9 mouse cellular contexts compared by ENCODE assay signal in the genomic region with DNA sequence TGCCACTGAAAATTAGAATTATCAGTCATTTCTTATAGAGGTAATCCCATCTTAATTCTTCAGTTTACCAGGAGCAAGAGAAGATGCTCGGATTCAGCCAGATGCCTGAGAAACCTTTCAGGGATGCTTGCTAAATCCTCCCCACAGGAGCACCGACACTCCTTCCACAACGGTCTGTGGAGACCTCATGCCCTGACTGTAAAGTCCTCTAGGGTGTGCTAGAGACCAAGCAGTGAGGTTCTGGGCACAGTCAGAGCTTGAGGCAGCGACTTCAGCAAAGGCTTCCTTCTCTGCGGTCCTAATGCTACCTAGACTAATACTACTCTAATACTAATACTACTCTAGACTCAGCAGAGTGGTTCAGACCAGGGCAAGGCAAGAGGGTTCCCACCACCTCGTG. TPM values are rescaled to one million over a fixed set of nuclear protein-coding genes. Genes with fewer than 3 reads are reported as not detected.
DNase-seq lines count a peak whose midpoint lies in the region; ATAC-seq and TF ChIP-seq lines count a peak whose summit lies in the region.
"Had no signal": no experiment of that assay in that cellular context is flagged by ENCODE, and none has a peak within 500 bp of the region (broad histone marks: within the 10 kb centered on the region; RNA-seq: fewer than 3 reads in every experiment).

No protein-coding gene starts in this region.

- no peak overlapping the region for H3K9ac ChIP-seq in forebrain, embryonic 16.5 days (replicated peaks; ENCODE audit: low read depth, low read length)
- no peak overlapping the region for H3K9ac ChIP-seq in intestine, postnatal 0 days (ENCODE audit: low read depth, low read length)
- no peak overlapping the region for H3K9ac ChIP-seq in midbrain, postnatal 0 days (replicated peaks; ENCODE audit: low read length, poor library complexity, severe bottlenecking)

- peak; percentile 90 for ATAC-seq in forebrain, embryonic 16.5 days
- ATAC-seq in intestine, postnatal 0 days = no peak
- peak; percentile 56; the same call in 1 of the 2 replicates for ATAC-seq in midbrain, postnatal 0 days (ENCODE audit: low FRiP score)

- DNase-seq in ovary, postnatal 36 days (ENCODE audit: low spot score) = peak; percentile 17
- no peak for DNase-seq in ovary, adult 18-20 months (ENCODE audit: low spot score)
- DNase-seq in c-Kit-positive CD71-positive TER-119-positive erythroid progenitor cells, embryonic 14.5 days (ENCODE audit: low spot score) = peak; percentile 7
- DNase-seq in left cerebral cortex, adult 9 months (ENCODE audit: low spot score in 2 of 2) = peak; percentile 26 to 69
- peak; percentile 60 for DNase-seq in midbrain, postnatal 0 days (ENCODE audit: low spot score)
- peak; percentile 35 to 44 for DNase-seq in urinary bladder, postnatal 36 days (ENCODE audit: low spot score in 2 of 2)

- H3K36me3 ChIP-seq in forebrain, embryonic 16.5 days (ENCODE audit: control insufficient read depth, insufficient read depth) = no peaks in the 10 kb centered on the region
- no peaks in the 10 kb centered on the region; the same call in 1 of the 2 replicates for H3K36me3 ChIP-seq in intestine, postnatal 0 days (ENCODE audit: control insufficient read depth, insufficient read depth)
- no peaks in the 10 kb centered on the region for H3K36me3 ChIP-seq in midbrain, postnatal 0 days (ENCODE audit: insufficient read depth, low read length)

- TF ChIP-seq CTCF in intestine, postnatal 0 days (IDR thresholded peaks at IDR 0.05; ENCODE audit: low read depth) = peak; percentile 90
- TF ChIP-seq CTCF in midbrain, postnatal 0 days (IDR thresholded peaks at IDR 0.05) = peak; percentile 78

- no peak overlapping the region for H3K4me2 ChIP-seq in forebrain, embryonic 16.5 days (ENCODE audit: low read length)
- H3K4me2 ChIP-seq in intestine, postnatal 0 days (replicated peaks; ENCODE audit: low read depth) = no peak overlapping the region
- H3K4me2 ChIP-seq in midbrain, postnatal 0 days (ENCODE audit: low read depth, low read length, poor library complexity, severe bottlenecking) = no peak overlapping the region

- H3K4me3 ChIP-seq in forebrain, embryonic 16.5 days (replicated peaks; ENCODE audit: low read length) = no peak overlapping the region
- H3K4me3 ChIP-seq in intestine, postnatal 0 days (ENCODE audit: low read depth, low read length) = no peak overlapping the region
- no peak overlapping the region for H3K4me3 ChIP-seq in midbrain, postnatal 0 days (ENCODE audit: low read depth, low read length)

- no peak overlapping the region for H3K27ac ChIP-seq in forebrain, embryonic 16.5 days (ENCODE audit: low read length)
- no peak overlapping the region for H3K27ac ChIP-seq in intestine, postnatal 0 days (ENCODE audit: low read depth, low read length)
- no peak overlapping the region for H3K27ac ChIP-seq in midbrain, postnatal 0 days (ENCODE audit: low read depth, low read length)

- no peaks in the 10 kb centered on the region for H3K4me1 ChIP-seq in forebrain, embryonic 16.5 days (replicated peaks; ENCODE audit: control insufficient read depth, insufficient read depth, low read length)
- H3K4me1 ChIP-seq in intestine, postnatal 0 days (replicated peaks; ENCODE audit: control insufficient read depth, insufficient read depth, low read length) = no peaks in the 10 kb centered on the region
- no peaks in the 10 kb centered on the region for H3K4me1 ChIP-seq in midbrain, postnatal 0 days (ENCODE audit: insufficient read depth, low read length)

- no peaks in the 10 kb centered on the region for H3K9me3 ChIP-seq in forebrain, embryonic 16.5 days (ENCODE audit: control insufficient read depth, low read length)
- H3K9me3 ChIP-seq in intestine, postnatal 0 days (ENCODE audit: control insufficient read depth) = no peaks in the 10 kb centered on the region
- no peaks in the 10 kb centered on the region for H3K9me3 ChIP-seq in midbrain, postnatal 0 days (ENCODE audit: low read length)

- no peaks in the 10 kb centered on the region for H3K27me3 ChIP-seq in forebrain, embryonic 16.5 days (replicated peaks; ENCODE audit: control insufficient read depth, insufficient read depth, low read length)
- no peaks in the 10 kb centered on the region for H3K27me3 ChIP-seq in intestine, postnatal 0 days (replicated peaks; ENCODE audit: control insufficient read depth, insufficient read depth, low read length)
- H3K27me3 ChIP-seq in midbrain, postnatal 0 days (ENCODE audit: insufficient read depth, low read length) = no peaks in the 10 kb centered on the region

- WGBS in forebrain, embryonic 16.5 days = 13% methylated on average over 6 of the region's 6 CpGs
- WGBS in intestine, postnatal 0 days = 35% methylated on average over 6 of the region's 6 CpGs
- 20% methylated on average over 6 of the region's 6 CpGs for WGBS in midbrain, postnatal 0 days

RNA-seq across cellular contexts. Expression of gene Ccdc70, which starts 22.6 kb away (rescaled TPM):
- polyA plus RNA-seq in forebrain, embryonic 16.5 days (2015; fragmentation: Nextera tagmentation; extraction: Ambion mirVana) = not detected in 2 replicates
- polyA plus RNA-seq in intestine, postnatal 0 days (2015; fragmentation: Nextera tagmentation; extraction: Ambion mirVana) = not detected in 2 replicates
- not detected in 2 replicates for total RNA-seq in midbrain, postnatal 0 days (2014; rRNA removed)
- not detected in 2 replicates for polyA plus RNA-seq in midbrain, postnatal 0 days (2015; fragmentation: Nextera tagmentation; extraction: Ambion mirVana)
- polyA plus RNA-seq: liver, embryonic 16.5 days had no signal

RNA-seq across cellular contexts. Expression of gene Fam90a1a, which starts 33.7 kb away (rescaled TPM):
- not detected in 2 replicates for polyA plus RNA-seq in forebrain, embryonic 16.5 days (2015; fragmentation: Nextera tagmentation; extraction: Ambion mirVana)
- polyA plus RNA-seq in intestine, postnatal 0 days (2015; fragmentation: Nextera tagmentation; extraction: Ambion mirVana) = not detected in 2 replicates
- total RNA-seq in midbrain, postnatal 0 days (2014; rRNA removed) = not detected in 2 replicates
- not detected in 2 replicates for polyA plus RNA-seq in midbrain, postnatal 0 days (2015; fragmentation: Nextera tagmentation; extraction: Ambion mirVana)
- polyA plus RNA-seq: liver, embryonic 16.5 days had no signal

RNA-seq across cellular contexts. Expression of gene Defb13, which starts 45.6 kb away (rescaled TPM):
- not detected in 2 replicates for polyA plus RNA-seq in forebrain, embryonic 16.5 days (2015; fragmentation: Nextera tagmentation; extraction: Ambion mirVana)
- polyA plus RNA-seq in intestine, postnatal 0 days (2015; fragmentation: Nextera tagmentation; extraction: Ambion mirVana) = not detected in 2 replicates
- total RNA-seq in midbrain, postnatal 0 days (2014; rRNA removed) = not detected in 2 replicates
- polyA plus RNA-seq in midbrain, postnatal 0 days (2015; fragmentation: Nextera tagmentation; extraction: Ambion mirVana) = not detected in 2 replicates
- polyA plus RNA-seq: liver, embryonic 16.5 days had no signal

RNA-seq across cellular contexts. Expression of gene Defb35, which starts 54.0 kb away (rescaled TPM):
- not detected in 2 replicates for polyA plus RNA-seq in forebrain, embryonic 16.5 days (2015; fragmentation: Nextera tagmentation; extraction: Ambion mirVana)
- not detected in 2 replicates for polyA plus RNA-seq in intestine, postnatal 0 days (2015; fragmentation: Nextera tagmentation; extraction: Ambion mirVana)
- total RNA-seq in midbrain, postnatal 0 days (2014; rRNA removed) = not detected in 2 replicates
- polyA plus RNA-seq in midbrain, postnatal 0 days (2015; fragmentation: Nextera tagmentation; extraction: Ambion mirVana) = not detected in 2 replicates
- polyA plus RNA-seq: liver, embryonic 16.5 days had no signal

RNA-seq across cellular contexts. Expression of gene Defb15, which starts 59.7 kb away (rescaled TPM):
- not detected in 2 replicates for polyA plus RNA-seq in forebrain, embryonic 16.5 days (2015; fragmentation: Nextera tagmentation; extraction: Ambion mirVana)
- polyA plus RNA-seq in intestine, postnatal 0 days (2015; fragmentation: Nextera tagmentation; extraction: Ambion mirVana) = not detected in 2 replicates
- not detected in 2 replicates for total RNA-seq in midbrain, postnatal 0 days (2014; rRNA removed)
- polyA plus RNA-seq in midbrain, postnatal 0 days (2015; fragmentation: Nextera tagmentation; extraction: Ambion mirVana) = not detected in 2 replicates
- polyA plus RNA-seq: liver, embryonic 16.5 days had no signal
